Mouse (Mus musculus): Measurements from ENCODE around the gene Cacna2d3. TPM values are rescaled to one million over a fixed set of nuclear protein-coding genes. Genes with fewer than 3 reads are reported as not detected.

The Cacna2d3 gene
- polyA plus RNA-seq, 2 experiments = 0.03 TPM; not detected in 1

DNA sequence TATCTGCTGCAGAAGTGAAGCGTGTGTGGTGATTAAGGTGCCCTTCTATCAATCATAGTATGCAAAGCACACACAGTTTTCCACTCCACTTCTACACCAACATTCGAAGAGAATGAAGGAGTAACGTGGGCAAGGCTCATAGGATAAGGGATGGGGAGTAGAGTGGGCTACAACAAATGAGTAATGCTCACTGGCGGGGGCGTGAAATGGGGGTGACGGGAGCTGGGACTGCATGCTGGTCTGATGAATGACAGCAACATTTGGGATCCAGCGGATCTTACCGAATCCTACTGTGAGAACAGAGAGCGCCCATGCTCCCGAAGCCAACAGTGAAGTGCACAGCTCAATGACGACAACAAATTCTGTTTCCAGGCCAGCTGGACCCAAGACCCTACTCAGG is 76.2 kb downstream of the Cacna2d3 start:
- no peak for TF ChIP-seq CTCF (IDR thresholded peaks at IDR 0.05; ENCODE audit: low read depth)
- TF ChIP-seq EP300 (IDR thresholded peaks at IDR 0.05; ENCODE audit: low read depth) = no peak
- Histone ChIP-seq H3K27me3 (ENCODE audit: control insufficient read depth, insufficient read depth, low read length) (no peaks in the 10 kb centered on the region), H3K4me3 (ENCODE audit: insufficient read depth in 1 of 2, low read depth in 2 of 2, low read length in 2 of 2) (no peak overlapping the region), H3K4me2 (ENCODE audit: low read depth) (no peak overlapping the region), H3K36me3 (replicated peaks; ENCODE audit: control insufficient read depth, insufficient read depth, low read depth) (no peaks in the 10 kb centered on the region), H3K4me1 (replicated peaks; ENCODE audit: control insufficient read depth in 2 of 2, insufficient read depth in 2 of 2, low read length in 1 of 2) (no peaks in the 10 kb centered on the region), H3K9me3 (ENCODE audit: control insufficient read depth, low read length) (no peaks in the 10 kb centered on the region), H3K9ac (replicated peaks) (no peak overlapping the region), H3K27ac (no peak overlapping the region)
- ATAC-seq (ENCODE audit: insufficient read depth) (no peak), DNase-seq (ENCODE audit: low read depth in 3 of 3, low spot score in 3 of 3) (no peak)
- 70% methylated on average over 11 of the region's 11 CpGs for WGBS (ENCODE audit: insufficient replicate concordance)

DNA sequence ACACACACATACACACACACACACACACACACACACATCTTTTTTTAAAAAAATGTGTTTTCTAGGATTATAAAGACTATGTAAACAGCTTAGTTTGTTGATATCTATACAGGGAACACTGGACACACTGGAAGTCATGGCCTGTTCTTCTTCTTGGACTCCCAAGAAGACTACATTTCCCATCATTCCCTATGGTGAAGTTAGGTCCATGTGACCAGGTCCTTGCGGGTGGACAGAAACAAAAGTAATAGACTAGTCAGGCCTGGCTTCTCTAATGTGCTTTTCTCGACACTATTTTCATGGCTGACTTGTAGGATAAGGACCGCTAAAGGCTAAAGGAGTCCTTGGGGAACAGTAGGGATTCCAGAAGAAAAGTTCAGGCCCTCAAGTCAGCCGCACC is 78.4 kb downstream of the Cacna2d3 start:
- WGBS (ENCODE audit: insufficient replicate concordance) = 58% methylated on average over 4 of the region's 4 CpGs
- H3K4me1 ChIP-seq (replicated peaks; ENCODE audit: control insufficient read depth in 2 of 2, insufficient read depth in 2 of 2, low read length in 1 of 2) = no peaks in the 10 kb centered on the region
- H3K9ac ChIP-seq (replicated peaks) = no peak overlapping the region
- no peak overlapping the region for H3K4me2 ChIP-seq (ENCODE audit: low read depth)
- H3K27me3 ChIP-seq (ENCODE audit: control insufficient read depth, insufficient read depth, low read length) = no peaks in the 10 kb centered on the region
- H3K27ac ChIP-seq = no peak overlapping the region
- no peaks in the 10 kb centered on the region for H3K36me3 ChIP-seq (replicated peaks; ENCODE audit: control insufficient read depth, insufficient read depth, low read depth)
- ATAC-seq (ENCODE audit: insufficient read depth) (no peak), DNase-seq (ENCODE audit: low read depth in 3 of 3, low spot score in 3 of 3) (no peak)
- TF ChIP-seq CTCF (IDR thresholded peaks at IDR 0.05; ENCODE audit: low read depth) = no peak
- TF ChIP-seq EP300 (IDR thresholded peaks at IDR 0.05; ENCODE audit: low read depth) = no peak
- H3K4me3 ChIP-seq (ENCODE audit: insufficient read depth in 1 of 2, low read depth in 2 of 2, low read length in 2 of 2) = no peak overlapping the region
- H3K9me3 ChIP-seq (ENCODE audit: control insufficient read depth, low read length) = no peaks in the 10 kb centered on the region

DNA sequence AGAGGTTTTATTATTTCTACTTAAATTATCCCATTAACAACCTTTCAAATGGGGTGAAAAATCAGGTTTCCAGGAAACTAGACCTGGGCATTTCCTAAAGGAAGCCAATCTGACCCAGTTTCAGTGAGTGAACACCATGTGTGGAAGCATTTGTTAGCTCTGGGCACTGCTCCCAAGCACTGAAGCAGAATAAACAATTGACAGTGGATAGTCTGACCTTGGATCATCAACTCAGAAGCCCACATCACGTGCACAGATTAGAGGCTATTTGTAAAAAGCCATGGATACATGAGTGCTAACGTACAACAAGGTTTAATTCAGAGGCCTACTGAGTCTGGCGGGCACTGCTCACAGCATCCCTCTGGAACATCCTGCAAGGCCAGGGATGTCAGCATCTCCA is 82.4 kb downstream of the Cacna2d3 start:
- no peak for ATAC-seq (ENCODE audit: insufficient read depth)
- H3K9ac ChIP-seq (replicated peaks) = no peak overlapping the region

GRCm38 (mm10) chr14:29628213-29628612 is 93.5 kb downstream of the Cacna2d3 start:
- Histone ChIP-seq H3K4me1 (replicated peaks; ENCODE audit: control insufficient read depth in 2 of 2, insufficient read depth in 2 of 2, low read length in 1 of 2) (no peaks in the 10 kb centered on the region), H3K36me3 (replicated peaks; ENCODE audit: control insufficient read depth, insufficient read depth, low read depth) (no peaks in the 10 kb centered on the region), H3K27ac (no peak overlapping the region), H3K27me3 (ENCODE audit: control insufficient read depth, insufficient read depth, low read length) (no peaks in the 10 kb centered on the region), H3K4me2 (ENCODE audit: low read depth) (no peak overlapping the region), H3K4me3 (ENCODE audit: insufficient read depth in 1 of 2, low read depth in 2 of 2, low read length in 2 of 2) (no peak overlapping the region), H3K9me3 (ENCODE audit: control insufficient read depth, low read length) (no peaks in the 10 kb centered on the region), H3K9ac (replicated peaks) (no peak overlapping the region)
- TF ChIP-seq EP300 (IDR thresholded peaks at IDR 0.05; ENCODE audit: low read depth) (no peak), CTCF (IDR thresholded peaks at IDR 0.05; ENCODE audit: low read depth) (no peak)
- WGBS (ENCODE audit: insufficient replicate concordance) = 67% methylated on average over 8 of the region's 8 CpGs
- ATAC-seq (ENCODE audit: insufficient read depth) (no peak), DNase-seq (ENCODE audit: low read depth in 3 of 3, low spot score in 3 of 3) (no peak)

More for the DNA sequence above, 82.4 kb downstream of the Cacna2d3 start:
- no peaks in the 10 kb centered on the region for H3K27me3 ChIP-seq (ENCODE audit: control insufficient read depth, insufficient read depth, low read length)
- H3K4me2 ChIP-seq (ENCODE audit: low read depth) = no peak overlapping the region
- H3K9me3 ChIP-seq (ENCODE audit: control insufficient read depth, low read length) = no peaks in the 10 kb centered on the region
- no peak overlapping the region for H3K27ac ChIP-seq
- no peaks in the 10 kb centered on the region for H3K36me3 ChIP-seq (replicated peaks; ENCODE audit: control insufficient read depth, insufficient read depth, low read depth)
- 50% methylated on average over 3 of the region's 3 CpGs for WGBS (ENCODE audit: insufficient replicate concordance)
- H3K4me3 ChIP-seq (ENCODE audit: insufficient read depth in 1 of 2, low read depth in 2 of 2, low read length in 2 of 2) = no peak overlapping the region
- H3K4me1 ChIP-seq (replicated peaks; ENCODE audit: control insufficient read depth in 2 of 2, insufficient read depth in 2 of 2, low read length in 1 of 2) = no peaks in the 10 kb centered on the region
- TF ChIP-seq EP300 (IDR thresholded peaks at IDR 0.05; ENCODE audit: low read depth) (no peak), CTCF (IDR thresholded peaks at IDR 0.05; ENCODE audit: low read depth) (no peak)
- no peak for DNase-seq (ENCODE audit: low read depth in 3 of 3, low spot score in 3 of 3)

- DNase-seq (ENCODE audit: low read depth in 3 of 3, low spot score in 3 of 3) = no peak
- H3K27me3 ChIP-seq (ENCODE audit: control insufficient read depth, insufficient read depth, low read length) = no peaks in the 10 kb centered on the region
- no peak for ATAC-seq (ENCODE audit: insufficient read depth)
- no peaks in the 10 kb centered on the region for H3K9me3 ChIP-seq (ENCODE audit: control insufficient read depth, low read length)
- H3K4me2 ChIP-seq (ENCODE audit: low read depth) = no peak overlapping the region
- no peak overlapping the region for H3K9ac ChIP-seq (replicated peaks)
- no peak overlapping the region for H3K27ac ChIP-seq
- H3K4me3 ChIP-seq (ENCODE audit: insufficient read depth in 1 of 2, low read depth in 2 of 2, low read length in 2 of 2) = no peak overlapping the region
- H3K4me1 ChIP-seq (replicated peaks; ENCODE audit: control insufficient read depth in 2 of 2, insufficient read depth in 2 of 2, low read length in 1 of 2) = no peaks in the 10 kb centered on the region
- 61% methylated on average over 5 of the region's 5 CpGs for WGBS (ENCODE audit: insufficient replicate concordance)
- no peaks in the 10 kb centered on the region for H3K36me3 ChIP-seq (replicated peaks; ENCODE audit: control insufficient read depth, insufficient read depth, low read depth)
- no peak for TF ChIP-seq CTCF (IDR thresholded peaks at IDR 0.05; ENCODE audit: low read depth)
- no peak for TF ChIP-seq EP300 (IDR thresholded peaks at IDR 0.05; ENCODE audit: low read depth)
Measured at GRCm38 (mm10) chr14:29612436-29612835, 109.2 kb downstream of the Cacna2d3 start.

Data from liver, embryonic 14.5 days (tissue).